Mouse (Mus musculus) lung, embryonic 16.5 days (tissue): ENCODE results near the gene Slc12a4. TPM values are rescaled to one million over a fixed set of nuclear protein-coding genes. Genes with fewer than 3 reads are reported as not detected.
A peak's percentile ranks its signal among the peaks of the same experiment; 100 is the strongest.

Experiments used
- ATAC-seq: fragments of 200-750 bp; cut with Nextera tagmentation; 2 replicates; pipeline ENCODE4 v1.8.0; 2017; ENCODE audit warnings: low read depth, mild to moderate bottlenecking, moderate library complexity
- H3K27ac ChIP-seq: fragments of 300-500 bp; sonication (generic); 2 replicates; pipeline ENCODE4 v1.5.1; 2014; ENCODE audit warnings: mild to moderate bottlenecking, control low read depth, low read length
- H3K27me3 ChIP-seq: fragments of 300-500 bp; sonication (generic); 2 replicates; pipeline ENCODE4 v1.6.1; 2014; ENCODE audit warnings: low read depth, low read length, mixed read lengths; ENCODE audit not compliant: control insufficient read depth, insufficient read depth
- H3K36me3 ChIP-seq: fragments of 300-500 bp; sonication (generic); 2 replicates; pipeline ENCODE4 v1.6.1; 2014; ENCODE audit warnings: low read length; ENCODE audit not compliant: control insufficient read depth, insufficient read depth
- H3K4me1 ChIP-seq: fragments of 300-500 bp; sonication (generic); replicated peaks from 2 replicates; pipeline ENCODE4 v1.6.1; 2014; ENCODE audit warnings: low read length, mixed read lengths; ENCODE audit not compliant: control insufficient read depth, insufficient read depth
- H3K4me2 ChIP-seq: fragments of 300-500 bp; sonication (generic); 2 replicates; pipeline ENCODE4 v1.6.1; 2014; ENCODE audit warnings: low read depth, low read length, control low read depth
- H3K4me3 ChIP-seq: fragments of 300-500 bp; sonication (generic); 2 replicates; pipeline ENCODE4 v1.5.1; 2014; ENCODE audit warnings: mild to moderate bottlenecking, low read length, control low read depth
- H3K9ac ChIP-seq: fragments of 300-500 bp; sonication (generic); 2 replicates; pipeline ENCODE4 v1.6.1; 2014; ENCODE audit warnings: low read length, control low read depth
- H3K9me3 ChIP-seq: fragments of 300-500 bp; sonication (generic); 2 replicates; pipeline ENCODE4 v1.6.1; 2016; ENCODE audit warnings: low read length; ENCODE audit not compliant: control insufficient read depth
- WGBS: fragments of 180-500 bp; shearing (Covaris S2); extraction: QIAGEN DNeasy Blood & Tissue Kit; methylation state at CpG from one replicate; pipeline ENCODE4 v1.1.7; 2014; 5-methylcytosine and 5-hydroxymethylcytosine counted together
- microRNA-seq: library from miRNA; unstranded; fragments of <30 nt; microRNA quantifications from one replicate; pipeline ENCODE4, GENCODE M21; 2016
- polyA plus RNA-seq: library from polyadenylated mRNA; unstranded; fragments of >200 nt; fragmentation: Nextera tagmentation; extraction: Ambion mirVana; gene quantifications from 2 replicates; pipeline ENCODE4 v1.2.1, GENCODE M21; 2015

Gene Slc12a4
- polyA plus RNA-seq, 1 experiment from 2014 or later, result 38.3 TPM

- WGBS, result 18% methylated on average over 8 of the region's 8 CpGs
- H3K4me2 ChIP-seq, result no peak overlapping the region
- H3K9ac ChIP-seq, result no peak overlapping the region
- H3K4me3 ChIP-seq, result no peak overlapping the region
- H3K9me3 ChIP-seq, result no peaks in the 10 kb centered on the region
- no peaks in the 10 kb centered on the region for H3K4me1 ChIP-seq
- no peak overlapping the region for H3K27ac ChIP-seq
- H3K27me3 ChIP-seq, result no peaks in the 10 kb centered on the region
- H3K36me3 ChIP-seq, result 0 out of 2 replicates have a peak, but pooled peaks cover 6% of the 10 kb centered on the region
- ATAC-seq, result peak; percentile 54
Observed at GRCm38 (mm10) chr8:105930602-105931001, 35.3 kb downstream of the Slc12a4 start.

GRCm38 (mm10) chr8:105925123-105925522 lies 40.8 kb downstream of the Slc12a4 start:
- 64% methylated on average over 3 of the region's 3 CpGs for WGBS

GRCm38 (mm10) chr8:105919390-105919789 lies 46.5 kb downstream of the Slc12a4 start:
- Histone ChIP-seq H3K4me3 (no peak overlapping the region), H3K27me3 (no peaks in the 10 kb centered on the region), H3K9ac (no peak overlapping the region), H3K4me2 (no peak overlapping the region), H3K36me3 (peaks cover 9% of the 10 kb centered on the region; the same call in 1 of the 2 replicates), H3K4me1 (no peaks in the 10 kb centered on the region), H3K27ac (no peak overlapping the region), H3K9me3 (no peaks in the 10 kb centered on the region)
- no peak for ATAC-seq
- WGBS, result 80% methylated on average over 3 of the region's 3 CpGs

More at GRCm38 (mm10) chr8:105925123-105925522, 40.8 kb downstream of the Slc12a4 start:
- Histone ChIP-seq H3K9me3 (no peaks in the 10 kb centered on the region), H3K27me3 (no peaks in the 10 kb centered on the region), H3K36me3 (0 out of 2 replicates have a peak, but pooled peaks cover 4% of the 10 kb centered on the region), H3K4me1 (no peaks in the 10 kb centered on the region), H3K4me2 (no peak overlapping the region), H3K27ac (no peak overlapping the region), H3K9ac (no peak overlapping the region), H3K4me3 (no peak overlapping the region)
- no peak for ATAC-seq

- Histone ChIP-seq H3K27me3 (no peaks in the 10 kb centered on the region), H3K36me3 (0 out of 2 replicates have a peak, but pooled peaks cover 2% of the 10 kb centered on the region), H3K4me2 (peak overlapping the region; percentile 79), H3K4me3 (peak overlapping the region; percentile 85), H3K27ac (peak overlapping the region; percentile 85), H3K4me1 (peaks cover 7% of the 10 kb centered on the region), H3K9me3 (no peaks in the 10 kb centered on the region), H3K9ac (peak overlapping the region; percentile 97)
- ATAC-seq, result no peak
- 28% methylated on average over 16 of the region's 16 CpGs for WGBS
Observed at GRCm38 (mm10) chr8:105900941-105901616, 64.8 kb downstream of the Slc12a4 start.

- peak; percentile 98 for ATAC-seq
- H3K27ac ChIP-seq, result peak within 1 kb of the TSS; percentile 85
- peak within 1 kb of the TSS; percentile 97 for H3K9ac ChIP-seq
- peak within 1 kb of the TSS; percentile 79 for H3K4me2 ChIP-seq
- no peaks in the 10 kb centered on the region for H3K9me3 ChIP-seq
- H3K27me3 ChIP-seq, result no peaks in the 10 kb centered on the region
- H3K36me3 ChIP-seq, result 0 out of 2 replicates have a peak, but pooled peaks cover 2% of the 10 kb centered on the region
- 0% methylated on average over 68 of the region's 68 CpGs for WGBS
- peaks cover 7% of the 10 kb centered on the region for H3K4me1 ChIP-seq
- H3K4me3 ChIP-seq, result peak within 1 kb of the TSS; percentile 85
Observed at GRCm38 (mm10) chr8:105900180-105900940, 65.5 kb downstream of the Slc12a4 start, which contains the start of gene Pskh1. Gene Pskh1 (plus strand): TSS chr8:105900441.

GRCm38 (mm10) chr8:105897801-105898480 lies 68.0 kb downstream of the Slc12a4 start:
- no peaks in the 10 kb centered on the region; the same call in 1 of the 2 replicates for H3K36me3 ChIP-seq

More at GRCm38 (mm10) chr8:105897801-105898480, 68.0 kb downstream of the Slc12a4 start:
- WGBS, result 79% methylated on average over 9 of the region's 9 CpGs
- Histone ChIP-seq H3K27me3 (no peaks in the 10 kb centered on the region), H3K4me1 (peaks cover 9% of the 10 kb centered on the region), H3K9me3 (no peaks in the 10 kb centered on the region), H3K27ac (no peak overlapping the region), H3K4me2 (no peak overlapping the region), H3K4me3 (no peak overlapping the region), H3K9ac (0 out of 2 replicates have a peak overlapping the region, but pooled peaks have one; percentile 4)
- ATAC-seq, result no peak

Small RNAs within 50 kb of the gene (microRNA-seq; reads per million reads assigned to microRNA genes)
- not detected for gene Mir7074

Other genes starting within 250 kb of the Slc12a4 start
- gene Gfod2, start 207.4 kb downstream of the Slc12a4 start, polyA plus RNA-seq, result 22.4 and 25.3 TPM in 2 replicates
- gene Ranbp10, start 138.7 kb downstream of the Slc12a4 start, polyA plus RNA-seq, result 10.0 and 13.0 TPM in 2 replicates
- 4.0 and 4.6 TPM in 2 replicates for gene Tsnaxip1, start 138.4 kb downstream of the Slc12a4 start, polyA plus RNA-seq
- gene Cenpt, start 112.8 kb downstream of the Slc12a4 start, polyA plus RNA-seq, result 41.2 and 42.7 TPM in 2 replicates
- gene Thap11, start 111.0 kb downstream of the Slc12a4 start, polyA plus RNA-seq, result 55.2 and 56.0 TPM in 2 replicates
- gene Nutf2, start 105.5 kb downstream of the Slc12a4 start, polyA plus RNA-seq, result 179 and 215 TPM in 2 replicates
- 50.2 and 51.8 TPM in 2 replicates for gene Edc4, start 85.2 kb downstream of the Slc12a4 start, polyA plus RNA-seq
- gene Nrn1l, start 72.5 kb downstream of the Slc12a4 start, polyA plus RNA-seq, result 0.39 and 0.62 TPM in 2 replicates
- gene Pskh1, start 65.7 kb downstream of the Slc12a4 start, polyA plus RNA-seq, result 34.0 and 34.9 TPM in 2 replicates
- gene Ctrl, start 32.2 kb downstream of the Slc12a4 start, polyA plus RNA-seq, result 0.77 and 1.2 TPM in 2 replicates
- gene Psmb10, start 27.7 kb downstream of the Slc12a4 start, polyA plus RNA-seq, result 39.7 and 56.6 TPM in 2 replicates
- 1.6 and 2.8 TPM in 2 replicates for gene Lcat, start 22.7 kb downstream of the Slc12a4 start, polyA plus RNA-seq
- gene Dpep3, start 13.3 kb upstream of the Slc12a4 start, polyA plus RNA-seq, result not detected in 2 replicates
- 18.4 and 19.3 TPM in 2 replicates for gene Dus2, start 25.2 kb upstream of the Slc12a4 start, polyA plus RNA-seq
- 0.28 TPM in 1 of 2 replicates, not detected in the other for gene Dpep2nb, start 39.9 kb upstream of the Slc12a4 start, polyA plus RNA-seq
- gene Ddx28, start 45.8 kb upstream of the Slc12a4 start, polyA plus RNA-seq, result 14.7 and 14.8 TPM in 2 replicates
- 6.0 and 6.2 TPM in 2 replicates for gene Nfatc3, start 92.7 kb upstream of the Slc12a4 start, polyA plus RNA-seq
- 62.7 and 62.8 TPM in 2 replicates for gene Esrp2, start 170.9 kb upstream of the Slc12a4 start, polyA plus RNA-seq
- 12.8 and 12.9 TPM in 2 replicates for gene Pla2g15, start 184.3 kb upstream of the Slc12a4 start, polyA plus RNA-seq
- 41.3 and 41.7 TPM in 2 replicates for gene Slc7a6, start 202.8 kb upstream of the Slc12a4 start, polyA plus RNA-seq
- 28.3 and 31.0 TPM in 2 replicates for gene Slc7a6os, start 244.8 kb upstream of the Slc12a4 start, polyA plus RNA-seq
- 40.5 and 42.0 TPM in 2 replicates for gene Prmt7, start 244.8 kb upstream of the Slc12a4 start, polyA plus RNA-seq